Mouse (Mus musculus) liver, adult (tissue): ENCODE data around the gene Olfr1056.
"Not testable (repeated sequence)": the region's sequence is repeated elsewhere in the genome, so short reads cannot be mapped to it uniquely, and the experiment has no call there.

Experiments used
- GATA4 ChIP-seq: IDR thresholded peaks from 2 replicates; pipeline ENCODE4 v1.6.1; 2014; ENCODE audit warnings: mild to moderate bottlenecking, low read length; ENCODE audit not compliant: insufficient replicate concordance

Gene Olfr1056

DNA sequence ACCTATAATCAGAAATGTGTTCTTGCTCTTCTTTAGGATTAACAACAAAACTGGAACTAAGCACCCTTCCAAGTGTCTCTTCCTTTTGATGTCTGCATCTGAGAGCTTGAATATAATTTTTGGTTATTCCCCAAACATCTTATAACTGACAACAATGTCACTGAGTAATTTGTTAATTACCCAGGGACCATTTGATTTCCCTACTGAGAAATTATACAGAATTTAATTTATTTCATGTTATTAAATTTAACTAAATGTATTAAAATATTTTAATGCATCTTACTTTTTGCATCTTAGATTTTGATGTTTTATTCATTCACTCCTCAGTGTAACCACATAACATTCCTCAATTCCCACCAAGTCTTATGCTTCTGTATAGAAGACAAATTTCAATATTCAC lies at the start of gene Olfr1056:
Gene Olfr1056 (minus strand): TSS at position 101 of the 400 bp plus-strand sequence.
- no peak for TF ChIP-seq GATA4

DNA sequence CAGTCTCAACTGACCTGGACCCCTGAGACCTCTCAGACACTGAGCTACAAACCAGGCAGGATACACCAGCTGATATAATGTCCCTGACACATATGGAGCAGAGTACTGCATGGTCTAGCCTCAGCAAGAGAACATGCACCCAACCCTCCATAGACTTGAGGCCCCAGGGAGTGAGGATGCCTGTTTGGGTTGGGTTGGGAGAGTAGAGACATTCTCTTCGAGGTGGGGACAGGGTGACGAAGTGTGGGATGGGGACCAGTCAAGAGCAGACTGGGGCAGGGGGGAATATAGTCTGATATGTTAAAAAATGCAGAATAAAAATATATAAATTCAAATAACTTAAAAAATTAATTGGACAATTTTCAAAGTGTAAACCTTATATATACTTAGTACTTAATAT lies 32.8 kb upstream of the Olfr1056 start:
- no peak for TF ChIP-seq GATA4

DNA sequence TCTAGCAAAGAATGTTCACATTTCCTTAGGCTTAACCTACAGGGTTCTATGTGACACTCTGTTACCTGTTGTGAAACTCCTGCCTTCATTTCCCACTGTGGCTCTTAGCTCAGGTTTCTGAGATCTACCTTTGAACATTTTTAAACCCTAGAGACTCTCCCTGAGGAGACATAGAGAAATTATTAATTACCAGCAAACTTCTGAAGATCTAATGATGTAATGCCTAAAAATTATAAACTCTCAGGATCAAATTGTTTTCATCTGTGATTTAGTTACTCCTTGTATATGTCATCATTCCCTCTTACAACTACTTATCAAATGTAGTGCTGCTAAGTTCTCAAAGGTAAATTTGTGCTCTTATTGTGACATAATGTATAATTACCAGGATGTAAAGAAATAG lies 26.2 kb upstream of the Olfr1056 start, which contains the start of gene Olfr1058:
Gene Olfr1058 (minus strand): TSS at position 101 of the 400 bp plus-strand sequence.
- not testable (repeated sequence) for TF ChIP-seq GATA4

DNA sequence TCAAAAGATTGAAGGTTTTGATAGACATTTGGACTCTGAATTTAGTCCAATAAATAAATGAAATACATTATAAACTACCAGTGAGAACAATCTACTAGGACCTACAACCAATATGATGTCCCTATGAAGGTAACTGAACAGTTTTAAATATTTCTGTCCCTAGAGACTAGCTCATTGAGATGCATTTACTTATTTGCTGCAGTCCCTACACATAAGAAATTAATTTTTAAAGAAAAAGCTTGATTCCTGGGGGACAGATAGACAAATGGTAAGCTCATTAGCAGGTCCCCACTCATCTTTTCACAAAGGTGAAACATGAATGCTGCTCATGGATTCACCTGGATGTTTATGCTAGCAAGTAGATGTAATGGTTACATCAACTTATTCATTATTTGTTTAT lies 16.0 kb upstream of the Olfr1056 start, which contains the start of gene Olfr1057:
Gene Olfr1057 (minus strand): TSS at position 101 of the 400 bp plus-strand sequence.
- TF ChIP-seq GATA4, result no peak

DNA sequence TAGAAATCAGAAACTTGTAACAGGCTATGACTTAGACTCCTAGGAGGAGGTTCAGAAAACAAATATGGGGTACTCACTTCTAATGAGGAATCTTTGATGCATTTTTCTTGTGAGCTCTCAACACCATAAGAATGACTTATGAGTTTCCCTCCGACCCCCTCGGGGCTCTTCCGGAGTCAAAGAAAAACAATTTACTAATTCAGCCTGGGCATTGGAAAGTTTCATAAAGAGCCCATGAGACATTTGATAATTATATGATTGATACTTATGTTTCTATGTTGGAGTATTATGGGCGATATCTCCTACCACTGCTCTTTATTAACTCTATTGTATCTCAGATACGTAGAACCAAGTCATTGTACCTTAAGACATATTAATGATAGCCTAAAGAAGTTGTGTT lies 12.1 kb downstream of the Olfr1056 start, which contains the start of gene Olfr1055:
Gene Olfr1055 (minus strand): TSS at position 101 of the 400 bp plus-strand sequence.
- no peak for TF ChIP-seq GATA4

DNA sequence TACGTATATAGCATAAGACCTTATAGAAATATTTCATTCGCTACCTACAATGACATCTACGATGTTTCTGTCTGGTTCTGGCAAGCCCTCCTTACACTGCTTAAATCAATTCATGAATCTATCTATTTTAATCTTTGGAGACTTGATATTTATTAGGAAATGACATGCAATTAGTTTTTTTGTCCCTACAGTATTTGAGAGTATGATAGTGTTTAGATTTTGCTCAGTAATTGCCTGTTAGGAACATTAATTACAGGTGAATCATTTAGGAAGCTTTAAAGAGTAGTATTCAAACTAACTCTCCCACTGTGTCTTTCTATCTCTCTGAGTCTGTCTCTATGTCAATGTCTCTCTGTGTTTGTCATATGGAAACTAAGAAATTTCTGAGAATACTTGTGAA lies 26.9 kb downstream of the Olfr1056 start, which contains the start of gene Olfr1054:
Gene Olfr1054 (minus strand): TSS at position 101 of the 400 bp plus-strand sequence.
- TF ChIP-seq GATA4, result no peak

DNA sequence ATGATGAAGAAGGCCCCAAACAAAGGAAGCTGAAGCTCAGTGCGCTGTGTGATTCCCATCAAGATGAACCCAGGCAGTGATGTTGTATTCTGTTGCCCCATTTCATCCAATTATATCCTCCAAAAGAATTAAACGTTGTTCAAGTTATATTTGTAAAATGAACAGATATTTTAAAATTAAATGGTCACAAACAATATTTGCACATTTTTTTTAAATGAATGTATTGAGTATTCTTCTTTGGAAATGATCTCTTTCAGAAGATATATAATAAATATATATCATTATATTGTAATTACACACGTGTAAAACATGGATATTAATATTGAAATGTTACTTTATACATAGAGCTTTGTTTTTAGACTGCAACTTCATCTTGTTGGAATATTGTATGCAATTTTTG lies 47.1 kb downstream of the Olfr1056 start, which contains the start of gene Olfr1053:
Gene Olfr1053 (minus strand): TSS at position 101 of the 400 bp plus-strand sequence.
- TF ChIP-seq GATA4, result no peak
